Mouse (Mus musculus) left cerebral cortex, postnatal 4 days (tissue): ENCODE measurements at regions not wholly inside any gene's neighbourhood (a gene's known extent, or its start where the extent isn't known, plus 50 kb on each side); places are given as distances from the start of the nearest gene placed in this dataset.
"Not testable (repeated sequence)": the region's sequence is repeated elsewhere in the genome, so short reads cannot be mapped to it uniquely, and the experiment has no call there.

Experiments used
- DNase-seq: peaks from one replicate; pipeline ENCODE4 v3.0.0-alpha.2; 2022
- intact Hi-C: fragments of 180-260 bp; cut with DNase I; formaldehyde crosslinking; loops from one replicate; pipeline ENCODE4 v1.15.1; 2025

GRCm38 (mm10) chr4:131401255-131401654, 436.8 kb downstream of the Ptpru start:
- no peak for DNase-seq
- intact Hi-C loops = no loop called here

- intact Hi-C loops = no loop called here
- DNase-seq = no peak
Measured at GRCm38 (mm10) chr4:131405376-131406017, 432.6 kb downstream of the Ptpru start.

GRCm38 (mm10) chr4:131407464-131407863, 430.6 kb downstream of the Ptpru start:
- no peak for DNase-seq
- intact Hi-C loops = no loop called here

GRCm38 (mm10) chr4:131408644-131409043, 429.4 kb downstream of the Ptpru start:
- DNase-seq = no peak
- intact Hi-C loops = no loop called here

GRCm38 (mm10) chr4:131409805-131410204, 428.3 kb downstream of the Ptpru start:
- intact Hi-C loops = no loop called here
- DNase-seq = peak; percentile 70

- intact Hi-C loops = no loop called here
- no peak for DNase-seq
Measured at GRCm38 (mm10) chr4:131411936-131412335, 426.2 kb downstream of the Ptpru start.

- DNase-seq = no peak
- intact Hi-C loops = no loop called here
Measured at GRCm38 (mm10) chr4:131413380-131413779, 424.7 kb downstream of the Ptpru start.

GRCm38 (mm10) chr4:131415453-131415852, 422.6 kb downstream of the Ptpru start:
- intact Hi-C loops = no loop called here
- no peak for DNase-seq

GRCm38 (mm10) chr4:131416209-131416608, 421.9 kb downstream of the Ptpru start:
- intact Hi-C loops = no loop called here
- no peak for DNase-seq

- intact Hi-C loops = no loop called here
- peak; percentile 33 for DNase-seq
Measured at GRCm38 (mm10) chr4:131417159-131417748, 420.8 kb downstream of the Ptpru start.

- intact Hi-C loops = no loop called here
- DNase-seq = no peak
Measured at GRCm38 (mm10) chr4:131425311-131425710, 412.8 kb downstream of the Ptpru start.

GRCm38 (mm10) chr4:131427871-131428270, 410.2 kb downstream of the Ptpru start:
- DNase-seq = no peak

GRCm38 (mm10) chr4:131429356-131429755, 408.7 kb downstream of the Ptpru start:
- intact Hi-C loops = no loop called here
- no peak for DNase-seq

More at GRCm38 (mm10) chr4:131427871-131428270, 410.2 kb downstream of the Ptpru start:
- intact Hi-C loops = no loop called here

GRCm38 (mm10) chr4:131430420-131430819, 407.7 kb downstream of the Ptpru start:
- no peak for DNase-seq
- intact Hi-C loops = loop anchor here (5.0 kb wide), 3 partner anchors 57 to 407 kb away; partner anchors contain the start of gene Ptpru

- peak; percentile 78 for DNase-seq
- intact Hi-C loops = loop anchor here (5.0 kb wide), 3 partner anchors 56 to 406 kb away; partner anchors contain the start of gene Ptpru
Measured at GRCm38 (mm10) chr4:131431188-131431587, 406.9 kb downstream of the Ptpru start.

GRCm38 (mm10) chr4:131432591-131433177, 405.4 kb downstream of the Ptpru start:
- intact Hi-C loops = loop anchor here (5.0 kb wide), 3 partner anchors 55 to 405 kb away; partner anchors contain the start of gene Ptpru
- no peak for DNase-seq

GRCm38 (mm10) chr4:131435222-131435621, 402.9 kb downstream of the Ptpru start:
- no peak for DNase-seq
- intact Hi-C loops = no loop called here

- DNase-seq = no peak
- intact Hi-C loops = no loop called here
Measured at GRCm38 (mm10) chr4:131438403-131438802, 399.7 kb downstream of the Ptpru start.

GRCm38 (mm10) chr4:131438883-131439282, 399.2 kb downstream of the Ptpru start:
- DNase-seq = no peak
- intact Hi-C loops = no loop called here

GRCm38 (mm10) chr4:131440845-131441244, 397.2 kb downstream of the Ptpru start:
- no peak for DNase-seq
- intact Hi-C loops = no loop called here

- intact Hi-C loops = no loop called here
- no peak for DNase-seq
Measured at GRCm38 (mm10) chr4:131443518-131443917, 394.6 kb downstream of the Ptpru start.

GRCm38 (mm10) chr4:131450296-131450695, 387.8 kb downstream of the Ptpru start:
- intact Hi-C loops, DNase-seq: not testable (repeated sequence)
